Mouse (Mus musculus) C2C12 (cell line): ENCODE measurements around the gene Slc2a4.

Experiments
- CTCF ChIP-seq: IDR thresholded peaks from one replicate; pipeline ENCODE4 v1.5.1; 2011; ENCODE audit not compliant: control insufficient read depth, insufficient read depth, insufficient read length
- USF1 ChIP-seq: IDR thresholded peaks from one replicate; pipeline ENCODE4 v1.6.1; 2011; ENCODE audit warnings: low read depth, mild to moderate bottlenecking, control low read depth, moderate library complexity

GRCm38 (mm10) chr11:69974907-69975306 is 26.9 kb upstream of the Slc2a4 start:
- TF ChIP-seq USF1 (no peak), CTCF (no peak)
